9 mouse cellular contexts compared by ENCODE assay signal in the genomic region with DNA sequence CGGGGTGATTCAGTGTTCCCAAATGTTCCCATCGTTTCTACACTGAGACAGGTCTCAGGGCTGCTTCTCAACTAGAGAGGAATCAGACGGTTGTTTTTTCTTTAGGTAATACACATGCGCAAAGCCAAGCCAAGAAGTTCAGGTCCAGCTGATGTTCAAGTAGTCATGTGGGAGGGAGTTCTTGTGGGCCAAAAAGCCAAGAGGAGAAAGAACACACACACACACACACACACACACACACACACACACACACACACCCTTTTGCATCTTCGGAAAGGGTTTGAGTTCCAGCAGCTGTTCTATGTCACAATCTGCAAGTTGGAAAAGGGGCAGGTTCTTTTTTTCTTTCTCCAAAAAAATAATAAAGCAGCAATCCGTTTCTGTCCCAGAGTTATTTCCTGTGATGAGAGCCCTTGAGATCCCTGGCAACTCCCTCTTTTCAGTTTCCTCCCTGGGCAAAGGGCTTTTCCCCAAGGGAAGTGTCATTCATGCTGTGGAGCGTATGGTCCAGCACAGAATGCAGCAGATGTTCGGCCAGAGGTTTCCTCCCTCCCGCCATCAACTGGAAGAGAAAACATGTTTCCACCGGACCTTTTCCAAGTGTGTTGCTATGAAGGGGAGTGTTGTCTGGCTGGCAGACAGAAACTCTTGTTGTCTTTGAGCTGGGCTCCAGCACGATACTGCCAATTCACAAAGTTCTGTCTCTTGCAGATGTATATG. TPM values are rescaled to one million over a fixed set of nuclear protein-coding genes. Genes with fewer than 3 reads are reported as not detected.
DNase-seq lines count a peak whose midpoint lies in the region; ATAC-seq lines count a peak whose summit lies in the region.
"Had no signal": no experiment of that assay in that cellular context is flagged by ENCODE, and none has a peak within 500 bp of the region (broad histone marks: within the 10 kb centered on the region; RNA-seq: fewer than 3 reads in every experiment).

No protein-coding gene starts in this region.

- H3K9me3 ChIP-seq in heart, embryonic 16.5 days (replicated peaks; ENCODE audit: control insufficient read depth, low read length) = no peaks in the 10 kb centered on the region
- no peaks in the 10 kb centered on the region for H3K9me3 ChIP-seq in limb, embryonic 10.5 days (replicated peaks)
- H3K9me3 ChIP-seq in stomach, embryonic 15.5 days = no peaks in the 10 kb centered on the region

- no peaks in the 10 kb centered on the region for H3K36me3 ChIP-seq in heart, embryonic 16.5 days (ENCODE audit: control insufficient read depth, insufficient read depth)
- H3K36me3 ChIP-seq in limb, embryonic 10.5 days = no peaks in the 10 kb centered on the region
- H3K36me3 ChIP-seq in stomach, embryonic 15.5 days = no peaks in the 10 kb centered on the region

- DNase-seq in urinary bladder, postnatal 25 days (ENCODE audit: low spot score) = peak; percentile 9
- DNase-seq in urinary bladder, adult 2 months (ENCODE audit: low spot score) = no peak
- DNase-seq in limb, embryonic 10.5 days (ENCODE audit: low spot score) = no peak
- DNase-seq in frontal cortex, postnatal 14 days (ENCODE audit: low spot score in 2 of 2) = no peak
- no peak for DNase-seq in spleen, adult 12 weeks (ENCODE audit: low spot score)
- DNase-seq in T-cell, adult 2 months (ENCODE audit: low spot score) = no peak

- peak overlapping the region; percentile 40 for H3K4me3 ChIP-seq in heart, embryonic 16.5 days (ENCODE audit: low read length)
- H3K4me3 ChIP-seq in limb, embryonic 10.5 days = peak overlapping the region; percentile 23; the same call in 1 of the 2 replicates
- peak overlapping the region; percentile 23 for H3K4me3 ChIP-seq in stomach, embryonic 15.5 days (replicated peaks)

- WGBS in heart, embryonic 16.5 days = 27% methylated on average over 11 of the region's 11 CpGs
- WGBS in limb, embryonic 10.5 days = 51% methylated on average over 11 of the region's 11 CpGs
- WGBS in stomach, embryonic 15.5 days = 21% methylated on average over 11 of the region's 11 CpGs

- no peaks in the 10 kb centered on the region for H3K27me3 ChIP-seq in heart, embryonic 16.5 days (ENCODE audit: control insufficient read depth, insufficient read depth, low read length)
- H3K27me3 ChIP-seq in limb, embryonic 10.5 days (ENCODE audit: low read depth, poor library complexity, severe bottlenecking) = 0 out of 2 replicates have a peak, but pooled peaks cover 4% of the 10 kb centered on the region
- H3K27me3 ChIP-seq in stomach, embryonic 15.5 days (replicated peaks) = no peaks in the 10 kb centered on the region
- H3K27me3 ChIP-seq: Patski had no signal

- peaks cover 5% of the 10 kb centered on the region for H3K4me1 ChIP-seq in heart, embryonic 16.5 days (ENCODE audit: control insufficient read depth, insufficient read depth, low read length)
- peaks cover 20% of the 10 kb centered on the region for H3K4me1 ChIP-seq in limb, embryonic 10.5 days
- H3K4me1 ChIP-seq in stomach, embryonic 15.5 days = peaks cover 11% of the 10 kb centered on the region; the same call in 1 of the 2 replicates

- peak overlapping the region; percentile 86 for H3K27ac ChIP-seq in heart, embryonic 16.5 days (ENCODE audit: low read length)
- peak overlapping the region; percentile 42; the same call in 1 of the 2 replicates for H3K27ac ChIP-seq in limb, embryonic 10.5 days
- peak overlapping the region; percentile 82 for H3K27ac ChIP-seq in stomach, embryonic 15.5 days

- peak overlapping the region; percentile 70 for H3K9ac ChIP-seq in heart, embryonic 16.5 days (ENCODE audit: low read length)
- H3K9ac ChIP-seq in stomach, embryonic 15.5 days = no peak overlapping the region

- H3K4me2 ChIP-seq in heart, embryonic 16.5 days (ENCODE audit: low read depth, low read length) = peak overlapping the region; percentile 65
- H3K4me2 ChIP-seq in stomach, embryonic 15.5 days = peak overlapping the region; percentile 48

- peak; percentile 90 for ATAC-seq in heart, embryonic 16.5 days (replicated peaks; ENCODE audit: extremely low read depth, insufficient read depth, low FRiP score)
- ATAC-seq in stomach, embryonic 15.5 days (ENCODE audit: insufficient read depth, low FRiP score, low read depth) = peak; percentile 81
- ATAC-seq: Patski had no signal

RNA-seq across cellular contexts. Expression of a gene that starts 10.7 kb away (rescaled TPM):
- polyA plus RNA-seq in urinary bladder, adult 2 months (2012; rRNA removed) = 16.5 and 17.7 TPM in 2 replicates
- 59.0 and 66.7 TPM in 2 replicates for polyA plus RNA-seq in heart, embryonic 16.5 days (2015; fragmentation: Nextera tagmentation; extraction: Ambion mirVana)
- 50.1 and 50.3 TPM in 2 replicates for polyA plus RNA-seq in limb, embryonic 10.5 days (2016; fragmentation: Nextera tagmentation; extraction: Ambion mirVana)
- polyA plus RNA-seq in stomach, embryonic 15.5 days (2015; fragmentation: Nextera tagmentation; extraction: Ambion mirVana) = 41.3 and 45.9 TPM in 2 replicates
